Mouse (Mus musculus) liver, embryonic 15.5 days (tissue): ENCODE results near the gene Gfy. TPM values are rescaled to one million over a fixed set of nuclear protein-coding genes. Genes with fewer than 3 reads are reported as not detected.

Experiments used
- ATAC-seq: fragments of 200-750 bp; cut with Nextera tagmentation; 2 replicates; pipeline ENCODE4 v1.8.0; 2017; ENCODE audit warnings: moderate number of reproducible peaks, mild to moderate bottlenecking, moderate library complexity; ENCODE audit not compliant: insufficient read depth
- H3K27ac ChIP-seq: fragments of 300-500 bp; sonication (generic); replicated peaks from 2 replicates; pipeline ENCODE4 v1.5.1; 2015; ENCODE audit warnings: mild to moderate bottlenecking, inconsistent platforms
- H3K27me3 ChIP-seq: fragments of 300-500 bp; sonication (generic); 2 replicates; pipeline ENCODE4 v1.6.1; 2015; ENCODE audit warnings: mild to moderate bottlenecking, inconsistent platforms
- H3K36me3 ChIP-seq: fragments of 300-500 bp; sonication (generic); replicated peaks from 2 replicates; pipeline ENCODE4 v1.6.1; 2015; ENCODE audit warnings: moderate library complexity, mild to moderate bottlenecking, inconsistent platforms
- H3K4me1 ChIP-seq: fragments of 300-500 bp; sonication (generic); replicated peaks from 2 replicates; pipeline ENCODE4 v1.6.1; 2015; ENCODE audit warnings: inconsistent platforms
- H3K4me2 ChIP-seq: fragments of 300-500 bp; sonication (generic); 2 replicates; pipeline ENCODE4 v1.6.1; 2015; ENCODE audit warnings: moderate library complexity, mild to moderate bottlenecking, inconsistent platforms
- H3K4me3 ChIP-seq: fragments of 300-500 bp; sonication (generic); replicated peaks from 2 replicates; pipeline ENCODE4 v1.5.1; 2015; ENCODE audit warnings: mild to moderate bottlenecking, inconsistent platforms
- H3K9ac ChIP-seq: fragments of 300-500 bp; sonication (generic); 2 replicates; pipeline ENCODE4 v1.6.1; 2015; ENCODE audit warnings: moderate library complexity, mild to moderate bottlenecking, inconsistent platforms
- H3K9me3 ChIP-seq: fragments of 300-500 bp; sonication (generic); replicated peaks from 2 replicates; pipeline ENCODE4 v1.6.1; 2016; ENCODE audit warnings: inconsistent platforms
- WGBS: fragments of 180-500 bp; shearing (Covaris S2); methylation state at CpG from one replicate; pipeline ENCODE4 v1.1.7; 2015; ENCODE audit warnings: mixed read lengths; ENCODE audit not compliant: insufficient replicate concordance; 5-methylcytosine and 5-hydroxymethylcytosine counted together
- microRNA-seq: library from miRNA; unstranded; fragments of <30 nt; microRNA quantifications from one replicate; pipeline ENCODE4, GENCODE M21; 2016
- polyA plus RNA-seq: library from polyadenylated mRNA; unstranded; fragments of >200 nt; fragmentation: Nextera tagmentation; extraction: Ambion mirVana; gene quantifications from 2 replicates; pipeline ENCODE4 v1.2.1, GENCODE M21; 2015

Gfy gene
- polyA plus RNA-seq, 1 experiment from 2014 or later = not detected

GRCm38 (mm10) chr7:45133446-45134159 lies 45.8 kb downstream of the Gfy start:
- H3K4me3 ChIP-seq = no peak overlapping the region
- H3K27ac ChIP-seq = no peak overlapping the region
- H3K4me2 ChIP-seq = no peak overlapping the region
- 78% methylated on average over 8 of the region's 8 CpGs for WGBS
- H3K27me3 ChIP-seq = no peaks in the 10 kb centered on the region
- peaks cover 6% of the 10 kb centered on the region for H3K36me3 ChIP-seq
- no peaks in the 10 kb centered on the region for H3K9me3 ChIP-seq
- no peak overlapping the region for H3K9ac ChIP-seq
- ATAC-seq = no peak
- H3K4me1 ChIP-seq = peaks cover 60% of the 10 kb centered on the region

GRCm38 (mm10) chr7:45131850-45132249 lies 47.5 kb downstream of the Gfy start:
- Histone ChIP-seq H3K9ac (no peak overlapping the region), H3K4me2 (no peak overlapping the region), H3K36me3 (peaks cover 14% of the 10 kb centered on the region), H3K9me3 (no peaks in the 10 kb centered on the region), H3K4me3 (no peak overlapping the region), H3K4me1 (peaks cover 54% of the 10 kb centered on the region), H3K27me3 (no peaks in the 10 kb centered on the region), H3K27ac (no peak overlapping the region)
- 74% methylated on average over 11 of the region's 11 CpGs for WGBS
- ATAC-seq = no peak

GRCm38 (mm10) chr7:45129776-45130512 lies 49.4 kb downstream of the Gfy start:
- no peak for ATAC-seq
- peak overlapping the region; percentile 91 for H3K27ac ChIP-seq
- H3K4me3 ChIP-seq = peak overlapping the region; percentile 89
- H3K27me3 ChIP-seq = no peaks in the 10 kb centered on the region
- H3K4me1 ChIP-seq = peaks cover 57% of the 10 kb centered on the region
- peaks cover 33% of the 10 kb centered on the region for H3K36me3 ChIP-seq
- H3K4me2 ChIP-seq = peak overlapping the region; percentile 94
- H3K9me3 ChIP-seq = no peaks in the 10 kb centered on the region
- H3K9ac ChIP-seq = peak overlapping the region; percentile 74; the same call in 1 of the 2 replicates
- 44% methylated on average over 15 of the region's 15 CpGs for WGBS

- WGBS = under 1% methylated on average over 17 of the region's 17 CpGs
- Histone ChIP-seq H3K27me3 (no peaks in the 10 kb centered on the region), H3K4me1 (peaks cover 57% of the 10 kb centered on the region), H3K27ac (peak overlapping the region; percentile 91), H3K4me2 (peak overlapping the region; percentile 94), H3K9me3 (no peaks in the 10 kb centered on the region), H3K36me3 (peaks cover 35% of the 10 kb centered on the region), H3K4me3 (peak overlapping the region; percentile 89), H3K9ac (peak overlapping the region; percentile 74)
- peak; percentile 3 for ATAC-seq
These were observed 50.1 kb downstream of the Gfy start for GRCm38 (mm10) chr7:45129318-45129717.

GRCm38 (mm10) chr7:45128624-45129246 lies 50.6 kb downstream of the Gfy start, which contains the start of gene Rpl13a:
Gene Rpl13a, minus strand, starts transcription at chr7:45128761.
- Histone ChIP-seq H3K9ac (peak within 1 kb of the TSS; percentile 92), H3K9me3 (no peaks in the 10 kb centered on the region), H3K4me3 (peak within 1 kb of the TSS; percentile 89), H3K27me3 (no peaks in the 10 kb centered on the region), H3K4me1 (peaks cover 51% of the 10 kb centered on the region), H3K4me2 (peak within 1 kb of the TSS; percentile 94), H3K36me3 (peaks cover 35% of the 10 kb centered on the region), H3K27ac (peak within 1 kb of the TSS; percentile 91)
- peak; percentile 82 for ATAC-seq
- under 1% methylated on average over 47 of the region's 48 CpGs for WGBS

GRCm38 (mm10) chr7:45127700-45128224 lies 51.6 kb downstream of the Gfy start:
- H3K27me3 ChIP-seq = no peaks in the 10 kb centered on the region
- peak overlapping the region; percentile 89 for H3K4me3 ChIP-seq
- H3K4me2 ChIP-seq = peak overlapping the region; percentile 88
- peaks cover 35% of the 10 kb centered on the region for H3K36me3 ChIP-seq
- WGBS = 0% methylated on average over 6 of the region's 6 CpGs
- no peaks in the 10 kb centered on the region for H3K9me3 ChIP-seq
- ATAC-seq = no peak
- H3K27ac ChIP-seq = peak overlapping the region; percentile 87
- H3K9ac ChIP-seq = peak overlapping the region; percentile 92
- peaks cover 59% of the 10 kb centered on the region for H3K4me1 ChIP-seq

- Histone ChIP-seq H3K4me3 (peak overlapping the region; percentile 89), H3K27ac (peak overlapping the region; percentile 87), H3K4me2 (peak overlapping the region; percentile 88), H3K9me3 (no peaks in the 10 kb centered on the region), H3K4me1 (peaks cover 66% of the 10 kb centered on the region), H3K27me3 (no peaks in the 10 kb centered on the region), H3K9ac (peak overlapping the region; percentile 92), H3K36me3 (peaks cover 42% of the 10 kb centered on the region)
- WGBS = 9% methylated on average over 21 of the region's 21 CpGs
- no peak for ATAC-seq
These were observed 52.3 kb downstream of the Gfy start for GRCm38 (mm10) chr7:45126844-45127699.

Small RNAs within 50 kb of the gene (microRNA-seq; reads per million reads assigned to microRNA genes)
- gene Mir5121 (56.3 reads per million, percentile 47 among the genes with 10 or more reads in this experiment), gene Mir7055 (not detected)

Other genes with a start within 250 kb of the Gfy start
- gene Tsks, start 236.4 kb downstream of the Gfy start, polyA plus RNA-seq = 0.08 TPM in 1 of 2 replicates, not detected in the other
- gene Cpt1c, start 204.7 kb downstream of the Gfy start, polyA plus RNA-seq = 1.5 and 1.6 TPM in 2 replicates
- 111 and 114 TPM in 2 replicates for gene Prmt1, start 193.0 kb downstream of the Gfy start, polyA plus RNA-seq
- gene Irf3, start 181.9 kb downstream of the Gfy start, polyA plus RNA-seq = 39.4 and 47.2 TPM in 2 replicates
- gene Bcl2l12, start 180.9 kb downstream of the Gfy start, polyA plus RNA-seq = 12.3 and 13.7 TPM in 2 replicates
- gene Scaf1, start 163.2 kb downstream of the Gfy start, polyA plus RNA-seq = 10.4 and 11.9 TPM in 2 replicates
- 20.8 and 23.6 TPM in 2 replicates for gene Rras, start 161.6 kb downstream of the Gfy start, polyA plus RNA-seq
- 2.1 and 2.3 TPM in 2 replicates for gene Prr12, start 126.7 kb downstream of the Gfy start, polyA plus RNA-seq
- gene Nosip, start 117.1 kb downstream of the Gfy start, polyA plus RNA-seq = 25.9 and 27.4 TPM in 2 replicates
- gene Prrg2, start 116.9 kb downstream of the Gfy start, polyA plus RNA-seq = 8.5 and 9.0 TPM in 2 replicates
- 26.3 and 26.6 TPM in 2 replicates for gene Rcn3, start 87.3 kb downstream of the Gfy start, polyA plus RNA-seq
- gene Fcgrt, start 75.7 kb downstream of the Gfy start, polyA plus RNA-seq = 43.6 and 51.2 TPM in 2 replicates
- gene Rps11, start 55.1 kb downstream of the Gfy start, polyA plus RNA-seq = 673 and 768 TPM in 2 replicates
- gene Rpl13a, start 50.8 kb downstream of the Gfy start, polyA plus RNA-seq = 534 and 633 TPM in 2 replicates
- 0.10 TPM in 1 of 2 replicates, not detected in the other for gene Gm45713, start 43.3 kb downstream of the Gfy start, polyA plus RNA-seq
- gene Flt3l, start 43.1 kb downstream of the Gfy start, polyA plus RNA-seq = 3.4 and 3.7 TPM in 2 replicates
- gene Pih1d1, start 25.3 kb downstream of the Gfy start, polyA plus RNA-seq = 42.2 and 46.8 TPM in 2 replicates
- gene Aldh16a1, start 25.0 kb downstream of the Gfy start, polyA plus RNA-seq = 31.4 and 32.6 TPM in 2 replicates
- gene Slc17a7, start 15.6 kb downstream of the Gfy start, polyA plus RNA-seq = not detected in 2 replicates
- gene Pth2, start 1.4 kb upstream of the Gfy start, polyA plus RNA-seq = not detected in 2 replicates
- 0.07 and 0.13 TPM in 2 replicates for gene Ccdc155, start 25.3 kb upstream of the Gfy start, polyA plus RNA-seq
- 2.0 and 2.4 TPM in 2 replicates for gene Dkkl1, start 32.6 kb upstream of the Gfy start, polyA plus RNA-seq
- 6.6 and 7.0 TPM in 2 replicates for gene Tead2, start 36.2 kb upstream of the Gfy start, polyA plus RNA-seq
- 15.1 and 16.7 TPM in 2 replicates for gene Cd37, start 59.5 kb upstream of the Gfy start, polyA plus RNA-seq
- not detected in 2 replicates for gene Slc6a16, start 61.5 kb upstream of the Gfy start, polyA plus RNA-seq
- gene Slc6a21, start 97.9 kb upstream of the Gfy start, polyA plus RNA-seq = not detected in 2 replicates
- gene Trpm4, start 154.2 kb upstream of the Gfy start, polyA plus RNA-seq = 1.3 and 1.5 TPM in 2 replicates
- gene Hrc, start 155.7 kb upstream of the Gfy start, polyA plus RNA-seq = 0.31 and 0.54 TPM in 2 replicates
- gene Ppfia3, start 187.4 kb upstream of the Gfy start, polyA plus RNA-seq = 0.09 and 0.14 TPM in 2 replicates
- gene Lin7b, start 191.0 kb upstream of the Gfy start, polyA plus RNA-seq = not detected in 2 replicates
- 77.8 and 86.3 TPM in 2 replicates for gene Snrnp70, start 216.2 kb upstream of the Gfy start, polyA plus RNA-seq
- gene Kcna7, start 226.1 kb upstream of the Gfy start, polyA plus RNA-seq = not detected in 2 replicates
- 0.22 and 0.24 TPM in 2 replicates for gene Ntf5, start 234.1 kb upstream of the Gfy start, polyA plus RNA-seq
- gene Lhb, start 241.3 kb upstream of the Gfy start, polyA plus RNA-seq = not detected in 2 replicates